Mouse (Mus musculus): ENCODE measurements around the gene Nap1l2.
"Not testable (repeated sequence)": the region's sequence is repeated elsewhere in the genome, so short reads cannot be mapped to it uniquely, and the experiment has no call there.

Gene Nap1l2

GRCm38 (mm10) chrX:103186431-103186786, at the start of gene Nap1l2:
Gene Nap1l2, minus strand, starts transcription at chrX:103186640.
- DNase-seq (ENCODE audit: low spot score) = peak; percentile 4

GRCm38 (mm10) chrX:103215251-103215650, 28.8 kb upstream of the Nap1l2 start:
- no peak for DNase-seq (ENCODE audit: low spot score)

GRCm38 (mm10) chrX:103186829-103187228, 389 bp upstream of the Nap1l2 start:
- DNase-seq (ENCODE audit: low spot score) = no peak

GRCm38 (mm10) chrX:103185781-103186430, 534 bp downstream of the Nap1l2 start:
- no peak for DNase-seq (ENCODE audit: low spot score)

- DNase-seq (ENCODE audit: low spot score) = no peak
Measured at GRCm38 (mm10) chrX:103183536-103183935, 2.9 kb downstream of the Nap1l2 start.

GRCm38 (mm10) chrX:103179771-103180558, 6.5 kb downstream of the Nap1l2 start:
- DNase-seq (ENCODE audit: low spot score) = no peak

- not testable (repeated sequence) for DNase-seq (ENCODE audit: low spot score)
Measured at GRCm38 (mm10) chrX:103164948-103165605, 21.4 kb downstream of the Nap1l2 start.

- no peak for DNase-seq (ENCODE audit: low spot score)
Measured at GRCm38 (mm10) chrX:103156134-103156533, 30.3 kb downstream of the Nap1l2 start.

- DNase-seq (ENCODE audit: low spot score) = no peak
Measured at GRCm38 (mm10) chrX:103138549-103138948, 47.9 kb downstream of the Nap1l2 start.

Data from urinary bladder, postnatal 14 days (tissue).